Mouse (Mus musculus) MEL (cell line): ENCODE results near the gene Gfap.

Experiments
- E2F4 ChIP-seq: IDR thresholded peaks from 2 replicates; pipeline ENCODE4 v1.6.1; 2011; ENCODE audit warnings: low read depth, low read length, improper control_type of control experiment, borderline replicate concordance
- EP300 ChIP-seq, 2 experiments: IDR thresholded peaks; 2 replicates each; pipeline ENCODE4 v1.6.1; 2011; ENCODE audit warnings: improper control_type of control experiment in 2 of 2, low read length in 2 of 2, low read depth in 1 of 2, mild to moderate bottlenecking in 1 of 2
- POLR2AphosphoS5 ChIP-seq: IDR thresholded peaks from 2 replicates; pipeline ENCODE4 v1.6.1; 2012; ENCODE audit warnings: low read depth, borderline replicate concordance, mild to moderate bottlenecking, inconsistent platforms, low read length, moderate library complexity, mixed read lengths

GRCm38 (mm10) chr11:102894716-102895115 is 6.0 kb downstream of the Gfap start:
- TF ChIP-seq EP300 (IDR thresholded peaks at IDR 0.05; ENCODE audit: low read depth in 1 of 2, low read length in 2 of 2) (no peak), E2F4 (no peak), POLR2AphosphoS5 (no peak)
